Mouse (Mus musculus) myocyte (in vitro differentiated cells): ENCODE measurements around the gene Sugp2.

ENCODE experiments used
- CEBPB ChIP-seq: IDR thresholded peaks from 2 replicates; pipeline ENCODE4 v1.6.1; 2011; ENCODE audit warnings: mild to moderate bottlenecking, moderate library complexity; ENCODE audit not compliant: poor library complexity, insufficient read depth, severe bottlenecking
- MYOG ChIP-seq, 3 experiments: IDR thresholded peaks; one replicate each; pipeline ENCODE4 v1.6.1; 2011; ENCODE audit warnings: control low read depth in 2 of 3, low read depth in 2 of 3, mild to moderate bottlenecking in 2 of 3; ENCODE audit not compliant: insufficient read length in 2 of 3, control insufficient read depth in 1 of 3, insufficient read depth in 1 of 3
- POLR2A ChIP-seq: IDR thresholded peaks from one replicate; pipeline ENCODE4 v1.6.1; 2011; ENCODE audit warnings: low read depth, mild to moderate bottlenecking, control low read depth, moderate library complexity; ENCODE audit not compliant: insufficient read length
- REST ChIP-seq: IDR thresholded peaks from one replicate; pipeline ENCODE4 v1.6.1; 2011; ENCODE audit warnings: mild to moderate bottlenecking, control low read depth, moderate library complexity; ENCODE audit not compliant: insufficient read depth, insufficient read length
- TCF12 ChIP-seq: IDR thresholded peaks from one replicate; pipeline ENCODE4 v1.6.1; 2011; ENCODE audit warnings: mild to moderate bottlenecking, control low read depth; ENCODE audit not compliant: poor library complexity, insufficient read depth, severe bottlenecking
- TCF3 ChIP-seq: IDR thresholded peaks from one replicate; pipeline ENCODE4 v1.6.1; 2011; ENCODE audit warnings: low read depth, control low read depth; ENCODE audit not compliant: insufficient read length
- USF1 ChIP-seq: IDR thresholded peaks from one replicate; pipeline ENCODE4 v1.6.1; 2011; ENCODE audit warnings: low read depth, mild to moderate bottlenecking, control low read depth, moderate library complexity

- TF ChIP-seq POLR2A: no peak
- no peak for TF ChIP-seq MYOG (IDR thresholded peaks at IDR 0.05; ENCODE audit: control insufficient read depth in 1 of 3, insufficient read depth in 1 of 3, insufficient read length in 2 of 3, low read depth in 2 of 3)
- TF ChIP-seq TCF12: no peak
- TF ChIP-seq CEBPB: no peak
- TF ChIP-seq REST: no peak
- no peak for TF ChIP-seq USF1
- no peak for TF ChIP-seq TCF3
Measured at GRCm38 (mm10) chr8:70257456-70257855, 23.4 kb downstream of the Sugp2 start.
